Mouse (Mus musculus) brain, embryonic 14.5 days (tissue): ENCODE results near the gene Olfr312. TPM values are rescaled to one million over a fixed set of nuclear protein-coding genes. Genes with fewer than 3 reads are reported as not detected.

Experiments
- DNase-seq: peaks from one replicate; pipeline ENCODE4 v3.0.0-alpha.2; 2011; ENCODE audit warnings: low read depth
- CTCF ChIP-seq: fragments of 200-500 bp; IDR thresholded peaks from 2 replicates; pipeline ENCODE4 v1.5.1; 2012; ENCODE audit warnings: inconsistent platforms, mild to moderate bottlenecking, moderate library complexity, borderline replicate concordance; ENCODE audit not compliant: insufficient read depth, insufficient read length; ENCODE audit errors: extremely low read depth
- POLR2A ChIP-seq: fragments of 200-500 bp; IDR thresholded peaks from 2 replicates; pipeline ENCODE4 v1.6.1; 2012; ENCODE audit warnings: mild to moderate bottlenecking, inconsistent platforms, borderline replicate concordance; ENCODE audit not compliant: poor library complexity, insufficient read depth, insufficient read length, severe bottlenecking; ENCODE audit errors: extremely low read depth
- polyA plus RNA-seq: library from polyadenylated mRNA; depleted of rRNA; stranded (reverse); fragments of >200 nt; gene quantifications from 2 replicates; pipeline ENCODE4 v1.2.3, GENCODE M21; 2012; rRNA removed

Olfr312 gene
- polyA plus RNA-seq, 1 experiment, result not detected

GRCm38 (mm10) chr11:58870961-58871360 lies 41.9 kb downstream of the Olfr312 start:
- no peak for DNase-seq
- no peak for TF ChIP-seq POLR2A
- TF ChIP-seq CTCF, result no peak

DNA sequence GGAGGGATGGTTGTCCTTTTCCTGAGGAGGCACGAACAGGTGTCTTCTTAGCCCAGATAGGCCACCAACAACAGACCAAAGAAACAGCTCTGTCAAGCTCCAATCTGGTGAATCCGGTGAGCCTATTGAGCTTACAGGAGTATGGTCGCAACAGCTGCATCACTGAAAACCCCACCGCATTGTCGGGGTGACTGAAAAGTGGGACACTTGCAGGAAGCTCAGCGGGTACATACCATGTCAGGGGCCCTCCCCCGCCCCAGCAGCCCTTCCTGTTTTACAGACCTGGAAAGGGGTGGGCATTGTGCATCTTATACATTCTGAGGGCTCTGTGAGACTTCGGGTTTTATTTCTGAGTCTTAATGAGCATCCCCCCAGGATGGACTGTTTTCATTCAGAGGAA lies 54.7 kb downstream of the Olfr312 start:
- DNase-seq, result no peak
- TF ChIP-seq POLR2A (no peak), CTCF (no peak)

Other genes with a start within 250 kb of the Olfr312 start
- 0.10 TPM in 1 of 2 replicates, not detected in the other for gene Olfr324, start 234.1 kb upstream of the Olfr312 start, polyA plus RNA-seq
- not detected in 2 replicates for gene 2210407C18Rik, start 213.2 kb upstream of the Olfr312 start, polyA plus RNA-seq
- gene Olfr323, start 198.7 kb upstream of the Olfr312 start, polyA plus RNA-seq, result not detected in 2 replicates
- gene Trim58, start 188.8 kb upstream of the Olfr312 start, polyA plus RNA-seq, result 0.11 TPM in 1 of 2 replicates, not detected in the other
- gene Olfr322, start 170.5 kb upstream of the Olfr312 start, polyA plus RNA-seq, result not detected in 2 replicates
- gene Olfr320, start 148.1 kb upstream of the Olfr312 start, polyA plus RNA-seq, result not detected in 2 replicates
- 0.10 TPM in 1 of 2 replicates, not detected in the other for gene Olfr319, start 130.1 kb upstream of the Olfr312 start, polyA plus RNA-seq
- gene Olfr318, start 105.2 kb upstream of the Olfr312 start, polyA plus RNA-seq, result not detected in 2 replicates
- gene Olfr317, start 90.0 kb upstream of the Olfr312 start, polyA plus RNA-seq, result 0.20 and 0.27 TPM in 2 replicates
- gene Olfr316, start 76.5 kb upstream of the Olfr312 start, polyA plus RNA-seq, result not detected in 2 replicates
- gene Olfr315, start 56.0 kb upstream of the Olfr312 start, polyA plus RNA-seq, result not detected in 2 replicates
- not detected in 2 replicates for gene Olfr314, start 46.3 kb upstream of the Olfr312 start, polyA plus RNA-seq
- gene Fam183b, start 27.3 kb upstream of the Olfr312 start, polyA plus RNA-seq, result 1.1 and 2.4 TPM in 2 replicates
- gene Olfr313, start 14.2 kb upstream of the Olfr312 start, polyA plus RNA-seq, result not detected in 2 replicates
- 0.06 TPM in 1 of 2 replicates, not detected in the other for gene Olfr311, start 10.0 kb downstream of the Olfr312 start, polyA plus RNA-seq
- 22.2 and 28.2 TPM in 2 replicates for gene Gm12258, start 17.9 kb downstream of the Olfr312 start, polyA plus RNA-seq
- gene 2810021J22Rik, start 38.0 kb downstream of the Olfr312 start, polyA plus RNA-seq, result 8.7 and 10.0 TPM in 2 replicates
- 4.2 and 6.0 TPM in 2 replicates for gene Zfp39, start 75.0 kb downstream of the Olfr312 start, polyA plus RNA-seq
- 0.01 and 0.04 TPM in 2 replicates for gene Btnl10, start 88.7 kb downstream of the Olfr312 start, polyA plus RNA-seq
- gene Rnf187, start 109.7 kb downstream of the Olfr312 start, polyA plus RNA-seq, result 664 and 715 TPM in 2 replicates
- 726 and 1,077 TPM in 2 replicates for gene Hist3h2ba, start 119.7 kb downstream of the Olfr312 start, polyA plus RNA-seq
- gene Hist3h2a, start 125.4 kb downstream of the Olfr312 start, polyA plus RNA-seq, result 120 and 164 TPM in 2 replicates
- gene Trim17, start 125.4 kb downstream of the Olfr312 start, polyA plus RNA-seq, result 2.1 and 2.2 TPM in 2 replicates
- 25.8 and 30.6 TPM in 2 replicates for gene Trim11, start 148.9 kb downstream of the Olfr312 start, polyA plus RNA-seq